Mouse (Mus musculus): ENCODE measurements around the gene Btbd35f23. TPM values are rescaled to one million over a fixed set of nuclear protein-coding genes. Genes with fewer than 3 reads are reported as not detected.
"Not testable (repeated sequence)": the region's sequence is repeated elsewhere in the genome, so short reads cannot be mapped to it uniquely, and the experiment has no call there.

Gene Btbd35f23
- not detected in 2 replicates for polyA plus RNA-seq (2014; fragmentation: Nextera tagmentation; extraction: Ambion mirVana)

DNA sequence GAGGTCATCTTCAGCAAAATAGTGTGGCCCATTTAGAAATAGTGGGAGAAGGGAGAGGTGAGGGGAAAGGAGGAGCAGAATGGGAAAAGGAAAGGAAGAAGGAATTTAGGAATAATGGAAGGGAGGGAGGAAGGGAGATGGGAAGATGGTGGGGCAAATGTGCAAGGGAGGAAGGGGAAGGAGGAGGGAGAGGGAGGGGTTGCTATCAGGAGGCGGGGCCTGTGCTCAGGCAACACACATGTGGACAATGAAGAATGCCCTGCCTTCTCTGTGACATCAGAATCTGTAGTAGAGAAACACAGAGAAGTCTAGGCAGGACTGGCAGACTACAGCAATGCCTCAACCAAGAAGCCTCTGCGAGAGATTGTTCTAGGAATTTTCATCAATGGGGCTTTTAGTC lies at the start of gene Btbd35f23:
Gene Btbd35f23 (plus strand): TSS at position 301 of the 400 bp plus-strand sequence.
- not testable (repeated sequence) for H3K9ac ChIP-seq (ENCODE audit: low read length); H3K4me3 ChIP-seq (ENCODE audit: low read depth, low read length); ATAC-seq; H3K4me1 ChIP-seq (ENCODE audit: control insufficient read depth, insufficient read depth, low read length); DNase-seq (ENCODE audit: low spot score); H3K36me3 ChIP-seq (ENCODE audit: control insufficient read depth, insufficient read depth, low read length); H3K4me2 ChIP-seq (ENCODE audit: low read length); H3K27ac ChIP-seq (ENCODE audit: low read depth, low read length); H3K27me3 ChIP-seq (replicated peaks; ENCODE audit: control insufficient read depth, insufficient read depth, low read length); H3K9me3 ChIP-seq (replicated peaks; ENCODE audit: control insufficient read depth, low read length)
- 92% methylated on average over 1 of the region's 2 CpGs for WGBS

Other genes starting within 250 kb of the Btbd35f23 start
- not detected in 2 replicates for gene Btbd35f24, start 119.0 kb downstream of the Btbd35f23 start, polyA plus RNA-seq (2014; fragmentation: Nextera tagmentation; extraction: Ambion mirVana)

All from forebrain, embryonic 14.5 days (tissue).